Mouse (Mus musculus): ENCODE measurements at regions not wholly inside any gene's neighbourhood (a gene's known extent, or its start where the extent isn't known, plus 50 kb on each side); places are given as distances from the start of the nearest gene placed in this dataset.

DNA sequence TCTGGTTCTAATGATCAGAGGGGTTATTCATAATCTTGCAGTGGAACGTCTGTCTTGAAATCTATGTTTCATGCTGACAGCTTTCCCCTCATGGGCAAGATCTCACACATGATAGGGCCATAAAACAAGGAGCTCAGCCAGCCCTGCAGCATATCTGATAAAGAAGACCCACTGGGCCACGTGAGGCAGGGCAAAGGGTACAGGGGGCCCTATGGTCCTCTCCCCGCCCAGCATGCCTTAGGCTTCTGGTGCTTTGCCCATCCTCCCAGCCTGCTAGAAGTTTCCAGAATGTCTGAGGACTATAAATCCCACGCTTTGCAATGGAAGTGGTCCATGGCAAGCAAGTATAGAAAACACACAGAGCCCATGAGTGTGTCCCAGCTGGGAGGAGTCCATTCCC lies 110.9 kb upstream of the Sdk2 start:
- no peaks in the 10 kb centered on the region; the same call in 1 of the 2 replicates for H3K4me1 ChIP-seq (ENCODE audit: control insufficient read depth, insufficient read depth, low read length)
- TF ChIP-seq POLR2A (IDR thresholded peaks at IDR 0.05; ENCODE audit: borderline replicate concordance, control insufficient read depth, low read depth, low read length) (no peak), CTCF (IDR thresholded peaks at IDR 0.05; ENCODE audit: control insufficient read depth, insufficient read depth, low read length) (no peak)
- 60% methylated on average over 4 of the region's 4 CpGs for WGBS

DNA sequence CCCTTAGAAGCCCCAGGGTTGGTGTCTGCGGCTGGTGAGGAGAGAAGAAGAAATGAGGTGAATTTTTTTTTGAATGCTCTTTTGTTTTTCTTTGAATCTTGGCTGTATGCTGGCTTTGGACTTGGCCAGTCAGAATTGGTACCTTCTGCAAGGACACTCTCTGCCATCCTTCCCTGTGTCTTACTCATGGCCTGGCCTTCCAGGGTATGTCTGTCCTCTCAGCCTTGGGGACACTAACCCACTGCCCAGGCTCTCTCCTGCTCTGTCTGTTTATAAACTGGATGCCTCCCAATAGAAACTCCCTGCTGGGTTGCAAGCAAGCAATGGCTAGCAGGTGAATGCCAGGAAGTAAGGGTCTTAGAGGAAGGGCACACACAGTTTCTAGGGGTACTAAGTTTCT lies 110.4 kb upstream of the Sdk2 start:
- Histone ChIP-seq H3K4me3 (replicated peaks; ENCODE audit: control insufficient read depth, low read depth, low read length) (no peak overlapping the region), H3K4me1 (ENCODE audit: control insufficient read depth, insufficient read depth, low read length) (no peaks in the 10 kb centered on the region; the same call in 1 of the 2 replicates), H3K27ac (ENCODE audit: control insufficient read depth, insufficient read depth, low read depth, low read length, poor library complexity) (no peak overlapping the region)
- 71% methylated on average over 1 of the region's 1 CpGs for WGBS
- TF ChIP-seq POLR2A (IDR thresholded peaks at IDR 0.05; ENCODE audit: borderline replicate concordance, control insufficient read depth, low read depth, low read length), result no peak
- no peak for TF ChIP-seq CTCF (IDR thresholded peaks at IDR 0.05; ENCODE audit: control insufficient read depth, insufficient read depth, low read length)

More for the DNA sequence above, 110.9 kb upstream of the Sdk2 start:
- Histone ChIP-seq H3K27ac (ENCODE audit: control insufficient read depth, insufficient read depth, low read depth, low read length, poor library complexity) (no peak overlapping the region), H3K4me3 (replicated peaks; ENCODE audit: control insufficient read depth, low read depth, low read length) (no peak overlapping the region)

DNA sequence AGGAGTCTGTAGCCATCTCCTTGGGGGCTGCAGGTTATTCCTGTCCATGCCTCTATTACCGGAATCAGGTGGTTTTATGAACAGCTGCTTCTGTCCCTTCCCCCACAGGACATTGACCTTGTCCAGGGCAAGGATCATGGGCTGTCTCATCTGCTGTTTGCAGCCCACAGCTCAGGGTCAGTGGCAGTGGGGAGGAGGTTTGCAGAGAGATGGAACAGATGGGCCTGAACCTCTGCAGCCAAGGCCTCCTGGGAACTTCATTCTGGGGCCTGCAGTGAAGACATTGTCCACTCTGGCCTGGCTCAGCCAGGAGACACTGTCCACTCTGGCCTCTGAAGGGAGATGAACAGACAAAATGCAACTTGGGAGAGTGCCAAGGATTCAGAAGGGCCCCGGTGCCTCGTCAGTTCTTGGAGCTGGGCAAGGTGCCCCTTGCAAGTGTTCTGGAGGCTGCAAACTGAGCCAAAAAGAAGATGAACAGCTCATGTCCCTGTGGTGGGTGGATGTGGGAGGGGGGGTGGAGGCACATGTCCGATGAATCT lies 109.9 kb upstream of the Sdk2 start:
- Histone ChIP-seq H3K4me3 (replicated peaks; ENCODE audit: control insufficient read depth, low read depth, low read length) (no peak overlapping the region), H3K4me1 (ENCODE audit: control insufficient read depth, insufficient read depth, low read length) (no peaks in the 10 kb centered on the region; the same call in 1 of the 2 replicates), H3K27ac (ENCODE audit: control insufficient read depth, insufficient read depth, low read depth, low read length, poor library complexity) (no peak overlapping the region)
- TF ChIP-seq POLR2A (IDR thresholded peaks at IDR 0.05; ENCODE audit: borderline replicate concordance, control insufficient read depth, low read depth, low read length) (no peak), CTCF (IDR thresholded peaks at IDR 0.05; ENCODE audit: control insufficient read depth, insufficient read depth, low read length) (no peak)
- 73% methylated on average over 4 of the region's 4 CpGs for WGBS

DNA sequence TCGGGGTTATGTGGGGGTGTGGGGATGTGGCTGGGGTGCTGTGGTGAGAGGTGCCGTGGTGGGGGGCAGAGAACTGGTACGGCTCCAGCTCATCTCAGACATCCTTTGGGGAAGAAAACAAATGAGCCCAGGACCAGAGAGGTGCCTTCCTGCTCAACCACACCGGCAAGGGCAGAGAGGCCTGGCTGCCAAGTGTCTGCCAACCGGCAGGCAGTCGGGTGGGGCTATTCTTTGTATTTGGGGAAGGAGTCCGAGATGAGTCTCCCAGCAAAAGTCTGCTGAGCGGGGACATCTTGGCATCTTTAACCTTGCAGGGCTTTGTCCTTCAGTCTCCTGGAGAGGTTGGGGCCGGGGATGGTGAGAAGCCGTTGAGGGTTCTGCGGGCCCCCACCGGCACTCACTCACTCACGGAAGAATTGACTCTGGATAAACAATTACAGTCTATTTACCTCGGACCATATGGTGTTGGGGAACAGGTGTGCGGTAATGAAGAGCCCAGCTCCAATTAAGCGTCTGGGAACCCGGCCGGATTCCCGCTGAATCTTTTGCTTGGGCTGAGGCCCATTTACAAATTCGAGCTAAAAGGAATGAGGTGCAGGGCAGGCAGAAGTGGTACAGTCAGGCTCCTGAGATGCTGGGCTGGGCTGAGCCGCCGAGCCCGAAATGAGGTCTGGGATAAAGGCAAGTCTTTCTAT lies 108.7 kb upstream of the Sdk2 start:
- TF ChIP-seq CTCF (IDR thresholded peaks at IDR 0.05; ENCODE audit: control insufficient read depth, insufficient read depth, low read length) (no peak), POLR2A (IDR thresholded peaks at IDR 0.05; ENCODE audit: borderline replicate concordance, control insufficient read depth, low read depth, low read length) (no peak)
- H3K27ac ChIP-seq (ENCODE audit: control insufficient read depth, insufficient read depth, low read depth, low read length, poor library complexity), result no peak overlapping the region
- H3K4me3 ChIP-seq (replicated peaks; ENCODE audit: control insufficient read depth, low read depth, low read length), result no peak overlapping the region
- WGBS, result 59% methylated on average over 23 of the region's 23 CpGs
- no peaks in the 10 kb centered on the region; the same call in 1 of the 2 replicates for H3K4me1 ChIP-seq (ENCODE audit: control insufficient read depth, insufficient read depth, low read length)

DNA sequence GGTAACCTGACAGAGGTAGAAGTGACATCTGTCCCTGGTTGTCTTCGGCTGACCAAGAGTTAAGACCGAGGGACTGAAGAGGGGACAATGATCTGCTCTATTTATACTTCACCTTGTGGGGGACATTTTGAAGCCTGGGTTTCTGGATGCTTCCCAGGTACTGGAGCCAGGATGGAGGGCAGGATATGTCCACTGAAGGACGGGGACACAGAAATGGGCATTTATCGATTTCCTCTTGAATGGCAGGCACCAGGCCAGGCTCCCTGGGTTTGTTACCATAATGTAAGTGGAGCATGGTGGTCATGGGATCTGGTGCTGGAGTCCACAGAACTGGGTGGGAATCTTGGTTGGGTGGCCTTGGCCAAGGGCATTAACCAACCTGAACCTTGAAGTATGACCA lies 108.0 kb upstream of the Sdk2 start:
- no peaks in the 10 kb centered on the region; the same call in 1 of the 2 replicates for H3K4me1 ChIP-seq (ENCODE audit: control insufficient read depth, insufficient read depth, low read length)
- no peak overlapping the region; the same call in 1 of the 2 replicates for H3K27ac ChIP-seq (ENCODE audit: control insufficient read depth, insufficient read depth, low read depth, low read length, poor library complexity)
- WGBS, result 83% methylated on average over 4 of the region's 4 CpGs
- no peak overlapping the region for H3K4me3 ChIP-seq (replicated peaks; ENCODE audit: control insufficient read depth, low read depth, low read length)
- TF ChIP-seq POLR2A (IDR thresholded peaks at IDR 0.05; ENCODE audit: borderline replicate concordance, control insufficient read depth, low read depth, low read length) (no peak), CTCF (IDR thresholded peaks at IDR 0.05; ENCODE audit: control insufficient read depth, insufficient read depth, low read length) (no peak)

DNA sequence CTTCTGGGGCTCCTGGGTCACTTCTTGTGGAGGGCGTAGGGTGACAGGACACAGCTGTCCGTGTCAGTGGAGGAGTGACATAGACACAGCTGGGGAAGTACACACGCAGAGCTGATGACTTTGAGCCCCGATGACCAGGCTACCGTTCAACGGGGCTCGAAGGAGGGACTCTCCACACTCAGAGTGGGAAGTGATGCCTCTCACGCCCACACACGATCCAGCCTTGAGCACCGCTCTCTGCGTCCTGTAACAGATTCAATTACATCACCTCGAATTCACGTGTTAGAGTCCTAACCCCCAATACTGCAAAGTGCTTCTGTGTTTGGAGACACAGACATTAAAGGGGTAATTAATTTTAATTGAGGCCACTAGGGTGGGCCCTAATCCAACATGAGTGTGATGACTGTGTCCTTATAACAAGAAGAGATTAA lies 101.4 kb upstream of the Sdk2 start:
- WGBS, result 64% methylated on average over 13 of the region's 13 CpGs
- Histone ChIP-seq H3K27ac (ENCODE audit: control insufficient read depth, insufficient read depth, low read depth, low read length, poor library complexity) (no peak overlapping the region), H3K4me1 (ENCODE audit: control insufficient read depth, insufficient read depth, low read length) (no peaks in the 10 kb centered on the region; the same call in 1 of the 2 replicates), H3K4me3 (replicated peaks; ENCODE audit: control insufficient read depth, low read depth, low read length) (no peak overlapping the region)
- TF ChIP-seq CTCF (IDR thresholded peaks at IDR 0.05; ENCODE audit: control insufficient read depth, insufficient read depth, low read length) (no peak), POLR2A (IDR thresholded peaks at IDR 0.05; ENCODE audit: borderline replicate concordance, control insufficient read depth, low read depth, low read length) (no peak)

DNA sequence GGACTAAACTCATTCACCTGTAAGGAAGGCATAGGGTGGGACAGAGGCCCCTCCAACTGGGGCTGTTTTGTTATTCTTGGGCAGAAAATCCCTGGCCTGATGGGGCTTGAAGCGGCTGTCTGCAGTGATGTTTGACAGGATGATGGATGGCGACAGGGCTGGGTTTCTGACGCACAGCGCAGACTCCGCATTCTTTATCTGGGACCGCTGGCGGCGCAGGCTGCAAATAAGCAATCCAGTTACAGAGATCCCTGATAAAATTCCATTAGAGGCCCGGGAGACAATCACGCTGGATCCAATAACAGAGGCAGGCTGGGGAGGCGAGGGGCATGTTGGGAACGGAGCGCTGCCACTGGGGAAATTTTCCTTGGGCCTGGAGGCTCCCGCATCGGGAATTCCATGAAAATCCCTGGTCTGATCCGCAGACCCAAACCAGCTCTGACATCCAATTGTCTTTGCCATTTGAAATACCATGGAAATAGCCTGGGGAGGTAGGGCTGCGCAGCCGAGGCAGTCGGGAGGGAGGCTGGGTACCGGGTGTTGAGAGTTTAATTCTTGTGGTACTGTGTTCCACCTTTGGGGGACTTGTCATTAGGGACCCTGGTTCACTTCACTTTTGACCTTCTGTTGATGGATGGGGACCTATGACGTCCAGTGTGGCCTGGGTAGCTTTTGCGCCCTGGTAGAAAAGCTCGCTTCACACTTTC lies 99.0 kb upstream of the Sdk2 start:
- 59% methylated on average over 23 of the region's 23 CpGs for WGBS
- no peak overlapping the region for H3K27ac ChIP-seq (ENCODE audit: control insufficient read depth, insufficient read depth, low read depth, low read length, poor library complexity)
- TF ChIP-seq CTCF (IDR thresholded peaks at IDR 0.05; ENCODE audit: control insufficient read depth, insufficient read depth, low read length), result no peak
- TF ChIP-seq POLR2A (IDR thresholded peaks at IDR 0.05; ENCODE audit: borderline replicate concordance, control insufficient read depth, low read depth, low read length), result no peak
- no peak overlapping the region for H3K4me3 ChIP-seq (replicated peaks; ENCODE audit: control insufficient read depth, low read depth, low read length)
- no peaks in the 10 kb centered on the region; the same call in 1 of the 2 replicates for H3K4me1 ChIP-seq (ENCODE audit: control insufficient read depth, insufficient read depth, low read length)

DNA sequence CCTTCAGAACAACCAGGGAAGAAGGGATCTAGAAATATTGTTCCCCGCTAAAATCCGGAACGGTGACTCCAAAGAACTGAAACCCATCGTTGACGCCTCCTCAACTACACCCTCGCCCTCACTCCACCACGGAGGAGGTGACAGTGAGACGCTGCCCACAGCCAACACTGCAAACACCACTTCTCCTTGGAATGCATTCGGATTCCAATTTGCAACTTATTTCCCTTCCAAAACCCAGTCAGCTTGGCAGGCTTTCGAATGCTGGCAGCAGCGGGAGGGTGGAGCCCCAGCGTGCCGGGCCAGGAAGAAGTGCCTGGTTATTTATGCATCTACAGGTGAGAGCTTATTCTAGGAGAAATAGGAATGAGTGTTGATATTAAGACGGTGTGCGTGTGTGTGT lies 85.9 kb upstream of the Sdk2 start:
- Histone ChIP-seq H3K4me1 (ENCODE audit: control insufficient read depth, insufficient read depth, low read length) (peaks cover 4% of the 10 kb centered on the region; the same call in 1 of the 2 replicates), H3K4me3 (replicated peaks; ENCODE audit: control insufficient read depth, low read depth, low read length) (no peak overlapping the region), H3K27ac (ENCODE audit: control insufficient read depth, insufficient read depth, low read depth, low read length, poor library complexity) (no peak overlapping the region)
- no peak for TF ChIP-seq CTCF (IDR thresholded peaks at IDR 0.05; ENCODE audit: control insufficient read depth, insufficient read depth, low read length)
- TF ChIP-seq POLR2A (IDR thresholded peaks at IDR 0.05; ENCODE audit: borderline replicate concordance, control insufficient read depth, low read depth, low read length), result no peak
- 87% methylated on average over 15 of the region's 15 CpGs for WGBS
